ENCODE assay signal across 24 mouse cellular contexts in the genomic region with DNA sequence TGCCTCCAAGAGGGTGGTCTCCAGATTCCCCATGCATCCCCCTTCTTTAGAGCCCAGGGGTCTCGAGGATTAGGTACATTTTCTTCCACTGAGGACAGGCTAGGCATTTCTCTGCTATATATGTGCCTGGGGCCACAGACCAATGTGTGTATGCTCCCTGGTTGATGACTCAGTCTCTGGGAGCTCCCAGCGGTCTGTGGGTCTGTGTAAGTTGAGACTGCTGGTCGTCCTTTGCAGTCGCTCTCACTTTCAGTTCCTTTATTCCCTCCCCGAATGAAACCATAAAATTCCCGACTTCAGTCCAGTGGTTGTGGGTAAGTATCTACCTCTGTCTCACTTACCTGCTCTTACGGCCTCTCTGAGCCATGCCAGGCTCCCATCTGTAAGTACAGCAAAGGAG.
DNase-seq lines count a peak whose midpoint lies in the region; ATAC-seq and TF ChIP-seq lines count a peak whose summit lies in the region.
"Had no signal": no experiment of that assay in that cellular context is flagged by ENCODE, and none has a peak within 500 bp of the region (broad histone marks: within the 10 kb centered on the region; RNA-seq: fewer than 3 reads in every experiment).

No protein-coding gene starts in this region.

- WGBS in midbrain, embryonic 16.5 days: 84% methylated on average over 7 of the region's 7 CpGs

- peak; percentile 89 for DNase-seq in heart, adult 11 months
- no peak for DNase-seq in heart, postnatal 10 days
- DNase-seq in 416B (ENCODE audit: low read depth): peak; percentile 83
- DNase-seq: adrenal gland, adult 8-10 months; adrenal gland, postnatal 25 days; cerebellum, adult 11 months; cerebellum, adult 8-10 months; cerebellum, postnatal 10 days; cerebellum, postnatal 36 days; gastrocnemius, postnatal 25 days; heart, postnatal 36 days had no signal

- H3K9ac ChIP-seq in midbrain, embryonic 16.5 days (ENCODE audit: low read depth, low read length): no peak overlapping the region
- H3K9ac ChIP-seq: hindbrain, embryonic 13.5 days; intestine, embryonic 15.5 days had no signal

- no peaks in the 10 kb centered on the region for H3K4me1 ChIP-seq in bone marrow macrophage, adult 2 months (ENCODE audit: control insufficient read depth, insufficient read depth, low read length)
- H3K4me1 ChIP-seq in midbrain, embryonic 16.5 days (ENCODE audit: control insufficient read depth, insufficient read depth, low read length): no peaks in the 10 kb centered on the region
- H3K4me1 ChIP-seq: forebrain, embryonic 10.5 days; hindbrain, embryonic 10.5 days; hindbrain, embryonic 13.5 days; intestine, embryonic 15.5 days had no signal

- peak; percentile 90 for ATAC-seq in megakaryocyte, adult 5-6 weeks (ENCODE audit: poor library complexity, severe bottlenecking)
- no peak for ATAC-seq in cerebellum, adult (ENCODE audit: insufficient number of reproducible peaks, low FRiP score, low TSS enrichment)
- ATAC-seq in midbrain, embryonic 16.5 days: no peak
- ATAC-seq: activated CD4-positive, CD25-positive, alpha-beta regulatory T cell, adult 4 months; CD4-positive, CD25-positive, alpha-beta regulatory T cell, adult 4 months; forebrain, embryonic 14.5 days; hindbrain, embryonic 16.5 days; intestine, embryonic 15.5 days had no signal

- peak overlapping the region; percentile 12; the same call in 1 of the 2 replicates for H3K27ac ChIP-seq in bone marrow macrophage, adult 2 months (ENCODE audit: insufficient read depth, low read depth, low read length)
- H3K27ac ChIP-seq in midbrain, embryonic 16.5 days (ENCODE audit: low read length): no peak overlapping the region
- H3K27ac ChIP-seq: forebrain, embryonic 10.5 days; hindbrain, embryonic 10.5 days; hindbrain, embryonic 13.5 days; intestine, embryonic 15.5 days had no signal

- no peaks in the 10 kb centered on the region for H3K27me3 ChIP-seq in midbrain, embryonic 16.5 days (ENCODE audit: control insufficient read depth, insufficient read depth, low read depth, low read length)
- H3K27me3 ChIP-seq: hindbrain, embryonic 13.5 days; intestine, embryonic 15.5 days had no signal

- intact Hi-C loops in heart, postnatal 10 days (cut with DNase I): no loop called here

- TF ChIP-seq POLR2A in bone marrow macrophage, adult 2 months (IDR thresholded peaks at IDR 0.05; ENCODE audit: borderline replicate concordance, low read depth, low read length): no peak

- peak overlapping the region; percentile 71 for H3K4me3 ChIP-seq in bone marrow macrophage, adult 2 months (ENCODE audit: insufficient read depth, low read length)
- H3K4me3 ChIP-seq in midbrain, embryonic 16.5 days (ENCODE audit: low read depth, low read length): no peak overlapping the region
- H3K4me3 ChIP-seq: forebrain, embryonic 10.5 days; hindbrain, embryonic 10.5 days; hindbrain, embryonic 13.5 days; intestine, embryonic 15.5 days had no signal

- TF ChIP-seq CTCF in bone marrow macrophage, adult 2 months (IDR thresholded peaks at IDR 0.05; ENCODE audit: low read depth, low read length): no peak

- no peak overlapping the region for H3K4me2 ChIP-seq in midbrain, embryonic 16.5 days (ENCODE audit: low read length)
- H3K4me2 ChIP-seq: heart, embryonic 11.5 days; hindbrain, embryonic 13.5 days; intestine, embryonic 15.5 days had no signal

- H3K36me3 ChIP-seq in midbrain, embryonic 16.5 days (ENCODE audit: control insufficient read depth, insufficient read depth, low read length): no peaks in the 10 kb centered on the region
- H3K36me3 ChIP-seq: forebrain, embryonic 10.5 days; hindbrain, embryonic 10.5 days; hindbrain, embryonic 13.5 days; intestine, embryonic 15.5 days had no signal

- H3K9me3 ChIP-seq in midbrain, embryonic 16.5 days (replicated peaks; ENCODE audit: control insufficient read depth, low read length, poor library complexity, severe bottlenecking): no peaks in the 10 kb centered on the region
- H3K9me3 ChIP-seq: forebrain, embryonic 10.5 days; hindbrain, embryonic 10.5 days; hindbrain, embryonic 13.5 days; intestine, embryonic 15.5 days had no signal

Comparison
In these comparisons a context has a peak if more than half of its experiments do, and no peak if none do; other contexts are left out.
1. DNase-seq: peak in heart, adult 11 months (single experiment) and 416B (single experiment); none in heart, postnatal 10 days (0 of 2).